Mouse (Mus musculus) forelimb bud, embryonic 11.5 days (tissue): Measurements from ENCODE around the gene Myo15.
A peak's percentile ranks its signal among the peaks of the same experiment; 100 is the strongest.
"Not testable (repeated sequence)": the region's sequence is repeated elsewhere in the genome, so short reads cannot be mapped to it uniquely, and the experiment has no call there.

Source experiments
- DNase-seq: peaks from one replicate; pipeline ENCODE4 v3.0.0-alpha.2; 2012; ENCODE audit warnings: low read depth, low spot score

Gene Myo15

DNA sequence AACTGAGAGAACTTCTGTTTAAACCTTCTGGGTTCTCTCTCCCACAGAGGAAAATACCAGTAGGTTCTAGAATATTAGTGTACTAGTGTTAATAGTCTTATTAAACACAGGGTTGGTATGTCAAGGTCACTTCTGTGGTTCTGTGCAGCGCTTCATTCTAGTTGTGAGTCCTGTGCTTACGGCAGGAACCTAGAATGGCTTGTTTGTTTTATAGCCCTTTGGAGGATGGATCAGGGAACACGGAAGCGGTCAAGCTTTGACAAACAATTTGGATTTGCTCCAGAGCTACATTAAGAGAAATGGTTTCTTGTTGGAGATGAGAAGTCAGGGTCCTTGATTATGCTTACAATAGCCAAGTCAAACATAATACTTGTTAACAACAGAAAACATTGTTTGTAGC lies 76.3 kb downstream of the Myo15 start:
- DNase-seq, result no peak

GRCm38 (mm10) chr11:60548112-60548511 lies 79.0 kb downstream of the Myo15 start:
- DNase-seq, result no peak

GRCm38 (mm10) chr11:60553091-60553490 lies 84.0 kb downstream of the Myo15 start:
- no peak for DNase-seq

GRCm38 (mm10) chr11:60557675-60558074 lies 88.5 kb downstream of the Myo15 start:
- DNase-seq, result no peak

DNA sequence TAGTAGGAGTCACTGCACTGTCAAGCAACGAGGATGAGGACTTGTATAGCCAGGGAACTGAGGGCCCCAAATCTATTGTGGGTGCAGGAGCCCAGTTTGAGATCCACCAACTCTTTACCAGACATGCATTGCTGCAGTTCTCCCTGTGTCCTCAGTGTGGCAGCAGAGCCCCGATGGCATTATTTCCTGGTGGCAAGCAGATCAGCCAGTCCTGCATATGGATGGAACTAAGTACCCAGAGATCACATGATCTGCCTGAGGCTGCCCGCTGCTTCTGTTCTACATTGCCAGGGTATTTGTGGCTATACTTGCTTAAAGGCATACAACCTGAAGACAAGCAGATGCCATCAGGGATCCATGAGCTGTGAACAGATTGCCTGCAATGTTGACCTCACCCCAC lies 90.2 kb downstream of the Myo15 start:
- peak; percentile 56 for DNase-seq

DNA sequence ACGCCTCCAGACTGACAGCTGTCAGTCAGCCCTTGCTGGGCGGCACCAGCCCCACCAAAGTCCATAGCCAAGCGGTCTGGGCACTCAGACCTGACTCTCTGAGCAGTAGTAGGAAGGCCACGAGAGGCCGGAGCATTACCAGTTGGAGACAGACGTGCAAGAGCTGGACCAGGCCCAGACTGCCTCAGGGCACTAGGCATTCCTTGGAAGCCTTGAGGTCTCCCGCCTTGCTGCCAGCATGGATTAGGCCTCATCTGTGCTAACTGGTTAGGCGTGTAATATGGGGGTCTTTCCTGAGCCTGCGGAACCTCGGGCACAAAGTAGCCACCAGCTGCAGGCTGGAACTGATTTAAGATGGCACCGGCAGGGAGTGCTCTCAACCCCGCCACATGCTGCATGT lies 104.9 kb downstream of the Myo15 start:
- DNase-seq, result not testable (repeated sequence)
